Mouse (Mus musculus) C2C12 (cell line): Measurements from ENCODE around the gene Prph.

Experiments used
- CEBPB ChIP-seq: IDR thresholded peaks from one replicate; pipeline ENCODE4 v1.6.1; 2011; ENCODE audit warnings: low read depth, mild to moderate bottlenecking, control low read depth, moderate library complexity
- CTCF ChIP-seq: IDR thresholded peaks from one replicate; pipeline ENCODE4 v1.5.1; 2011; ENCODE audit not compliant: control insufficient read depth, insufficient read depth, insufficient read length
- FOSL1 ChIP-seq: IDR thresholded peaks from one replicate; pipeline ENCODE4 v1.8.0; 2011; ENCODE audit warnings: mild to moderate bottlenecking, low read length; ENCODE audit not compliant: poor library complexity, insufficient read depth, severe bottlenecking
- MAX ChIP-seq: IDR thresholded peaks from one replicate; pipeline ENCODE4 v1.6.1; 2011; ENCODE audit warnings: mild to moderate bottlenecking, control low read depth
- MYOD1 ChIP-seq: IDR thresholded peaks from one replicate; pipeline ENCODE4 v1.6.1; 2011; ENCODE audit warnings: low read depth; ENCODE audit not compliant: control insufficient read depth, insufficient read length
- MYOG ChIP-seq: IDR thresholded peaks from one replicate; pipeline ENCODE4 v1.6.1; 2011; ENCODE audit not compliant: control insufficient read depth, insufficient read length; ENCODE audit errors: extremely low read depth
- USF1 ChIP-seq: IDR thresholded peaks from one replicate; pipeline ENCODE4 v1.6.1; 2011; ENCODE audit warnings: low read depth, mild to moderate bottlenecking, control low read depth, moderate library complexity

DNA sequence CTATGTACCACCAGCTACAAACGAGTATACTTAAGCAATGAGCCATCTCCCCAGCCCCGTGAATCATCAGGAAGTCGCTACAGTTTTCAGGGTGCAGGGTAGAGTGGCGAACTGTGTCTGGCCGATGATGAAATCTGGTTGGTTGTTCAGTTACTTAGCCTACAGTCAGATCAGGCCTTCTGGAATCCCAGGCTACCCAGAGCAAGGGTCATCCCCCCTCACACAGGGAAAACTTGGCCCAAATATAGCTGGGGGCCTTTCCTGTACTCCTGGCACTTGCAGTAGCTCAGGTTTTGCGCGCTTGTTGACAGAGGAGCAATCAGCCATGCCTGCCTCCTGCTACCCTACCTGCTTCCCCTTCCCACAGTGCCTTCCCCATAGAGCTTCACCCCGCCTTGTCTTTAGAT is 37.6 kb upstream of the Prph start:
- TF ChIP-seq CTCF (no peak), MYOD1 (no peak), MYOG (no peak), USF1 (no peak), MAX (peak; percentile 47), CEBPB (peak; percentile 93), FOSL1 (peak; percentile 83)
